Mouse (Mus musculus) liver, postnatal 0 days (tissue): ENCODE measurements around the gene Hist1h4c.

Experiments used
- CTCF ChIP-seq: sonication (generic); IDR thresholded peaks from 2 replicates; pipeline ENCODE4 v1.5.1; 2016; ENCODE audit warnings: antibody characterized with exemption, low read depth
- EP300 ChIP-seq: IDR thresholded peaks from 2 replicates; pipeline ENCODE4 v1.6.1; 2016; ENCODE audit warnings: antibody characterized with exemption, low read depth, mild to moderate bottlenecking

DNA sequence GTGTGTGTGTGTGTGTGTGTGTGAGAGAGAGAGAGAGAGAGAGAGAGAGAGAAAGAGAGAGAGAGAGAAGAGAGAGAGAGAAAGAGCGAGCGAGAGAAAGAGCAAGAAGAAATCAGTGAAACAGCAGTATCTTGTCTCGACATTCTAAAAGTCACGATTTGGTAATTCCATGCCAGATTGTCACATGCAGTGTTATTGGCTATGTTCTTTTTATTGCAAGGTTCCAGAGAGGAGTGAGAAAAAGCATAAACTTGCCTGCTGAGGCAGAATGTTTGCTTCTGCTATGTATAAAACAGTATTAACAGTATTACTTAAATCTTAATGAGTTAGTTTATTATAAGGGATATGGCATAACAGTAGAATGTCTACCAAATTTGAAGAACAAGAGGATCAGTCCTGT lies 12.3 kb downstream of the Hist1h4c start:
- TF ChIP-seq CTCF (no peak), EP300 (no peak)
